In the genomic region with DNA sequence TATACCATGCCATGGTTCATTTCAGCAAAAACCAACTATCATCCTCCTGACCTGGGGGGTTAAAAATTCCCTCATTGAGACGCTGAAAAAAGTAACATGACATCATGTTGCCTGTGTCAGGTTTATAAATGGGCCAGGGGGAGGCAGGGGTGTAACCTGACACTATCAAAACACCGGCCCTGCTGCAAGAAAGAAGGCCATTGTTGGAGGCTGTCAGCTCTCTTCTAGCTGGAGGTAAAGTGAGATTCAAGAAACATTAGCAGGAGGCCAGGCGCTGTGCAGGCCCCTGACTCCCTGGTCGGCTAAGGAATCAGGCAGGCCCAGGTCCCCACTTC, we compare ENCODE assay signal across 8 mouse cellular contexts. TPM values are rescaled to one million over a fixed set of nuclear protein-coding genes. Genes with fewer than 3 reads are reported as not detected.
A peak's percentile ranks its signal among the peaks of the same experiment; 100 is the strongest.
DNase-seq lines count a peak whose midpoint lies in the region; ATAC-seq and TF ChIP-seq lines count a peak whose summit lies in the region.

No protein-coding gene starts in this region.

- no peak overlapping the region for H3K4me3 ChIP-seq in liver, embryonic 11.5 days (ENCODE audit: low read depth, low read length)
- H3K4me3 ChIP-seq in liver, postnatal 0 days (ENCODE audit: low read depth, low read length): no peak overlapping the region
- peak overlapping the region; percentile 36 for H3K4me3 ChIP-seq in embryonic facial prominence, embryonic 10.5 days
- no peak overlapping the region for H3K4me3 ChIP-seq in heart, postnatal 0 days (ENCODE audit: low read depth, low read length)
- no peak overlapping the region for H3K4me3 ChIP-seq in neural tube, embryonic 11.5 days (ENCODE audit: low read depth, low read length)

- WGBS in liver, embryonic 11.5 days: 33% methylated on average over 4 of the region's 4 CpGs
- 56% methylated on average over 4 of the region's 4 CpGs for WGBS in liver, postnatal 0 days (ENCODE audit: insufficient replicate concordance)
- WGBS in embryonic facial prominence, embryonic 10.5 days: 1% methylated on average over 4 of the region's 4 CpGs
- 4% methylated on average over 4 of the region's 4 CpGs for WGBS in heart, postnatal 0 days
- 2% methylated on average over 4 of the region's 4 CpGs for WGBS in neural tube, embryonic 11.5 days

- no peak overlapping the region for H3K27ac ChIP-seq in liver, embryonic 11.5 days (ENCODE audit: low read depth, low read length)
- no peak overlapping the region for H3K27ac ChIP-seq in liver, postnatal 0 days (ENCODE audit: low read depth)
- H3K27ac ChIP-seq in embryonic facial prominence, embryonic 10.5 days (replicated peaks): peak overlapping the region; percentile 89
- peak overlapping the region; percentile 90 for H3K27ac ChIP-seq in heart, postnatal 0 days (ENCODE audit: low read depth)
- H3K27ac ChIP-seq in neural tube, embryonic 11.5 days (ENCODE audit: low read depth, low read length): peak overlapping the region; percentile 49; the same call in 1 of the 2 replicates

- H3K27me3 ChIP-seq in liver, embryonic 11.5 days (replicated peaks; ENCODE audit: control insufficient read depth, insufficient read depth, low read length): no peaks in the 10 kb centered on the region
- no peaks in the 10 kb centered on the region for H3K27me3 ChIP-seq in liver, postnatal 0 days (ENCODE audit: insufficient read depth, low read length)
- no peaks in the 10 kb centered on the region for H3K27me3 ChIP-seq in embryonic facial prominence, embryonic 10.5 days (replicated peaks; ENCODE audit: low read depth, poor library complexity, severe bottlenecking)
- no peaks in the 10 kb centered on the region for H3K27me3 ChIP-seq in heart, postnatal 0 days (ENCODE audit: control insufficient read depth, insufficient read depth, low read length)
- H3K27me3 ChIP-seq in neural tube, embryonic 11.5 days (ENCODE audit: control insufficient read depth, insufficient read depth, low read length): no peaks in the 10 kb centered on the region

- no peak overlapping the region for H3K9ac ChIP-seq in liver, embryonic 11.5 days (ENCODE audit: low read depth, low read length)
- H3K9ac ChIP-seq in liver, postnatal 0 days (replicated peaks): no peak overlapping the region
- peak overlapping the region; percentile 34; the same call in 1 of the 2 replicates for H3K9ac ChIP-seq in heart, postnatal 0 days (replicated peaks; ENCODE audit: low read depth, low read length)
- no peak overlapping the region; the same call in 1 of the 2 replicates for H3K9ac ChIP-seq in neural tube, embryonic 11.5 days (ENCODE audit: low read length)

- peaks cover 17% of the 10 kb centered on the region; the same call in 1 of the 2 replicates for H3K4me1 ChIP-seq in liver, embryonic 11.5 days (replicated peaks; ENCODE audit: control insufficient read depth, insufficient read depth, low read length)
- H3K4me1 ChIP-seq in liver, postnatal 0 days (ENCODE audit: insufficient read depth): no peaks in the 10 kb centered on the region
- H3K4me1 ChIP-seq in embryonic facial prominence, embryonic 10.5 days: peaks cover 98% of the 10 kb centered on the region
- peaks cover 66% of the 10 kb centered on the region for H3K4me1 ChIP-seq in heart, postnatal 0 days (ENCODE audit: control insufficient read depth, insufficient read depth)
- peaks cover 58% of the 10 kb centered on the region for H3K4me1 ChIP-seq in neural tube, embryonic 11.5 days (ENCODE audit: control insufficient read depth, insufficient read depth, low read length)

- peak; percentile 38; the same call in 1 of the 2 replicates for ATAC-seq in liver, embryonic 11.5 days (replicated peaks; ENCODE audit: low FRiP score)
- ATAC-seq in liver, postnatal 0 days: no peak
- ATAC-seq in heart, postnatal 0 days (ENCODE audit: insufficient read depth, low read depth): peak; percentile 79
- ATAC-seq in neural tube, embryonic 11.5 days (ENCODE audit: insufficient read depth, low FRiP score, low TSS enrichment): 0 out of 2 replicates have a peak, but pooled peaks have one; percentile 21

- no peak overlapping the region for H3K4me2 ChIP-seq in liver, embryonic 11.5 days
- no peak overlapping the region for H3K4me2 ChIP-seq in liver, postnatal 0 days (ENCODE audit: low read depth, low read length)
- peak overlapping the region; percentile 7; the same call in 1 of the 2 replicates for H3K4me2 ChIP-seq in heart, postnatal 0 days (ENCODE audit: low read depth, low read length)
- no peak overlapping the region for H3K4me2 ChIP-seq in neural tube, embryonic 11.5 days (ENCODE audit: low read depth)

- TF ChIP-seq EP300 in liver, postnatal 0 days (IDR thresholded peaks at IDR 0.05; ENCODE audit: low read depth): no peak
- TF ChIP-seq EP300 in heart, postnatal 0 days (IDR thresholded peaks at IDR 0.05; ENCODE audit: low read depth): no peak

- no peak for TF ChIP-seq CTCF in liver, postnatal 0 days (IDR thresholded peaks at IDR 0.05; ENCODE audit: low read depth)
- TF ChIP-seq CTCF in heart, postnatal 0 days (IDR thresholded peaks at IDR 0.05; ENCODE audit: low read depth): no peak

- no peak for DNase-seq in liver, embryonic 11.5 days (ENCODE audit: low spot score)
- DNase-seq in liver, postnatal 0 days: no peak
- peak; percentile 86 for DNase-seq in embryonic facial prominence, embryonic 10.5 days (ENCODE audit: low spot score)
- peak; percentile 91 for DNase-seq in heart, postnatal 0 days (ENCODE audit: low spot score)
- peak; percentile 65 for DNase-seq in neural tube, embryonic 11.5 days (ENCODE audit: low spot score)
- no peak for DNase-seq in thymus, postnatal 10 days (ENCODE audit: low spot score in 2 of 2)
- DNase-seq in thymus, postnatal 36 days: no peak
- no peak for DNase-seq in cerebellum, postnatal 4 days (ENCODE audit: low spot score in 2 of 2)

- H3K36me3 ChIP-seq in liver, embryonic 11.5 days (ENCODE audit: control insufficient read depth, insufficient read depth, low read length): no peaks in the 10 kb centered on the region
- H3K36me3 ChIP-seq in liver, postnatal 0 days (replicated peaks; ENCODE audit: insufficient read depth, low read length): no peaks in the 10 kb centered on the region
- peaks cover 6% of the 10 kb centered on the region for H3K36me3 ChIP-seq in embryonic facial prominence, embryonic 10.5 days (replicated peaks)
- no peaks in the 10 kb centered on the region for H3K36me3 ChIP-seq in heart, postnatal 0 days (replicated peaks; ENCODE audit: control insufficient read depth, insufficient read depth, low read length)
- H3K36me3 ChIP-seq in neural tube, embryonic 11.5 days (ENCODE audit: control insufficient read depth, insufficient read depth, low read length): no peaks in the 10 kb centered on the region

- no peaks in the 10 kb centered on the region for H3K9me3 ChIP-seq in liver, embryonic 11.5 days (ENCODE audit: control insufficient read depth, low read length)
- no peaks in the 10 kb centered on the region for H3K9me3 ChIP-seq in liver, postnatal 0 days (ENCODE audit: low read length)
- H3K9me3 ChIP-seq in embryonic facial prominence, embryonic 10.5 days: no peaks in the 10 kb centered on the region
- no peaks in the 10 kb centered on the region for H3K9me3 ChIP-seq in heart, postnatal 0 days (replicated peaks; ENCODE audit: control insufficient read depth, low read length)
- H3K9me3 ChIP-seq in neural tube, embryonic 11.5 days (ENCODE audit: control insufficient read depth, low read length): no peaks in the 10 kb centered on the region

RNA-seq across cellular contexts. Expression of gene Pbx1, which starts 49.3 kb away (rescaled TPM):
- 14.6 and 17.0 TPM in 2 replicates for polyA plus RNA-seq in liver, embryonic 11.5 days (2014; fragmentation: Nextera tagmentation; extraction: Ambion mirVana)
- 4.0 TPM in 2 replicates for polyA plus RNA-seq in liver, postnatal 0 days (2015; fragmentation: Nextera tagmentation; extraction: Ambion mirVana)
- polyA plus RNA-seq in embryonic facial prominence, embryonic 10.5 days (2016; fragmentation: Nextera tagmentation; extraction: Ambion mirVana): 37.2 and 41.6 TPM in 2 replicates
- 31.3 and 42.9 TPM in 2 replicates for total RNA-seq in heart, postnatal 0 days (2014; rRNA removed; ENCODE audit: low replicate concordance)
- polyA plus RNA-seq in heart, postnatal 0 days (2015; fragmentation: Nextera tagmentation; extraction: Ambion mirVana): 15.7 and 17.1 TPM in 2 replicates
- polyA plus RNA-seq in neural tube, embryonic 11.5 days (2014; fragmentation: Nextera tagmentation; extraction: Ambion mirVana): 45.8 and 47.9 TPM in 2 replicates

Comparison
In these comparisons a context has a peak if more than half of its experiments do, and no peak if none do; other contexts are left out.
1. DNase-seq: peak in embryonic facial prominence, embryonic 10.5 days (single experiment), heart, postnatal 0 days (single experiment) and neural tube, embryonic 11.5 days (single experiment); none in liver, embryonic 11.5 days (single experiment), liver, postnatal 0 days (single experiment), thymus, postnatal 10 days (0 of 2), thymus, postnatal 36 days (0 of 2) and cerebellum, postnatal 4 days (0 of 2).
2. H3K27ac ChIP-seq: peak in embryonic facial prominence, embryonic 10.5 days (single experiment), heart, postnatal 0 days (single experiment) and neural tube, embryonic 11.5 days (single experiment); none in liver, embryonic 11.5 days (single experiment) and liver, postnatal 0 days (single experiment).